In genomic region chr12:98674627-98675143, GRCm38 (mm10) we compare ENCODE assay signal across 8 mouse cellular contexts. TPM values are rescaled to one million over a fixed set of nuclear protein-coding genes. Genes with fewer than 3 reads are reported as not detected.
DNase-seq lines count a peak whose midpoint lies in the region; ATAC-seq and TF ChIP-seq lines count a peak whose summit lies in the region.

No protein-coding gene starts in this region.

- peak overlapping the region; percentile 14; the same call in 1 of the 2 replicates for H3K4me3 ChIP-seq in cortical plate, adult 2 months (ENCODE audit: insufficient read depth, low read length)
- peak overlapping the region; percentile 15; the same call in 1 of the 2 replicates for H3K4me3 ChIP-seq in left cerebral cortex, adult 2 months

- ATAC-seq in activated CD4-positive, CD25-positive, alpha-beta regulatory T cell, adult 4 months = peak; percentile 88
- ATAC-seq in megakaryocyte, adult 5-6 weeks (ENCODE audit: poor library complexity, severe bottlenecking) = peak; percentile 89

- DNase-seq in gastrocnemius, postnatal 10 days = peak; percentile 77
- DNase-seq in hindlimb bud, embryonic 11.5 days (ENCODE audit: extremely low spot score, low read depth, low spot score) = peak; percentile 54
- peak; percentile 62 to 66 for DNase-seq in left cerebral cortex, adult 2 months (ENCODE audit: extremely low spot score in 1 of 2, low spot score in 2 of 2)
- peak; percentile 63 for DNase-seq in right cerebral cortex, adult 18-20 months
- DNase-seq in urinary bladder, postnatal 10 days (ENCODE audit: low spot score) = peak; percentile 39

- TF ChIP-seq POLR2A in cortical plate, adult 2 months (IDR thresholded peaks at IDR 0.05; ENCODE audit: extremely low read depth, insufficient read depth, low read length) = no peak

- peak; percentile 81 for TF ChIP-seq CTCF in cortical plate, adult 2 months (IDR thresholded peaks at IDR 0.05; ENCODE audit: extremely low read depth, insufficient read depth, low read length)
- peak; percentile 57 for TF ChIP-seq CTCF in left cerebral cortex, adult 2 months (IDR thresholded peaks at IDR 0.05)

- no peaks in the 10 kb centered on the region for H3K4me1 ChIP-seq in cortical plate, adult 2 months (ENCODE audit: control insufficient read depth, insufficient read depth, low read length)

- intact Hi-C loops in left cerebral cortex, adult 2 months (cut with DNase I) = loop anchor here (5.0 to 10.0 kb wide), 2 partner anchors 73 to 210 kb away; partner anchors contain the start of gene Zc3h14

- no peak overlapping the region for H3K27ac ChIP-seq in cortical plate, adult 2 months (ENCODE audit: insufficient read depth, low read length)
- H3K27ac ChIP-seq in left cerebral cortex, adult 2 months = no peak overlapping the region; the same call in 1 of the 2 replicates

RNA-seq across cellular contexts. Expression of gene Spata7, which starts 46.7 kb away (rescaled TPM):
- polyA plus RNA-seq in activated CD4-positive, CD25-positive, alpha-beta regulatory T cell, adult 4 months (2017; shearing (Covaris generic)) = 1 to 10 TPM in 1 of 2 experiments, under 1 TPM in 1; 0.42 to 2.1 TPM
- 26.5 and 27.0 TPM in 2 replicates for polyA plus RNA-seq in cortical plate, adult 2 months (2012; rRNA removed)
- total RNA-seq in gastrocnemius, postnatal 10 days (2021) = 1 to 10 TPM; 3.9 to 5.3 TPM
- total RNA-seq in left cerebral cortex, adult 2 months (2021) = 10 to 100 TPM; 34.3 to 39.7 TPM
- total RNA-seq in megakaryocyte, adult 5-6 weeks (2015) = 1.9 and 3.4 TPM in 2 replicates
- 2.0 and 3.2 TPM in 2 replicates for total RNA-seq in megakaryocyte, adult 5-6 weeks (2017)

Comparison
In these comparisons a context has a peak if more than half of its experiments do, and no peak if none do; other contexts are left out.
1. RNA of gene Spata7, which starts 46.7 kb away (total RNA-seq): 34.3 to 39.7 TPM in left cerebral cortex, adult 2 months; 3.9 to 5.3 TPM in gastrocnemius, postnatal 10 days and 1.9 to 3.4 TPM in megakaryocyte, adult 5-6 weeks; every median in the first group is over 4 times any median in the second.
2. Peak in every context shown above with its lines, with median percentiles within 50 percentile points of each other: DNase-seq.